Mouse (Mus musculus) lung, adult 2 months (tissue): Measurements from ENCODE around the gene Hoxd8.

ENCODE experiments used
- CTCF ChIP-seq: fragments of 200-500 bp; IDR thresholded peaks from 2 replicates; pipeline ENCODE4 v1.5.1; 2011; ENCODE audit warnings: mild to moderate bottlenecking, low read length, control low read depth; ENCODE audit not compliant: insufficient read depth
- POLR2A ChIP-seq: fragments of 200-500 bp; IDR thresholded peaks from 2 replicates; pipeline ENCODE4 v1.6.1; 2011; ENCODE audit warnings: low read depth, mild to moderate bottlenecking, control low read depth, low read length, borderline replicate concordance; ENCODE audit errors: extremely low read depth

GRCm38 (mm10) chr2:74720955-74721491, 16.6 kb downstream of the Hoxd8 start:
- no peak for TF ChIP-seq CTCF
- TF ChIP-seq POLR2A, result no peak
